11 mouse cellular contexts compared by ENCODE assay signal in genomic region chr2:164771123-164771522, GRCm38 (mm10). TPM values are rescaled to one million over a fixed set of nuclear protein-coding genes. Genes with fewer than 3 reads are reported as not detected.
DNase-seq lines count a peak whose midpoint lies in the region; ATAC-seq and TF ChIP-seq lines count a peak whose summit lies in the region.
"Had no signal": no experiment of that assay in that cellular context is flagged by ENCODE, and none has a peak within 500 bp of the region (broad histone marks: within the 10 kb centered on the region; RNA-seq: fewer than 3 reads in every experiment).

No protein-coding gene starts in this region.

- no peak overlapping the region for H3K9ac ChIP-seq in kidney, postnatal 0 days (ENCODE audit: low read depth, low read length)
- no peak overlapping the region for H3K9ac ChIP-seq in hindbrain, embryonic 16.5 days (ENCODE audit: low read depth, low read length)
- no peak overlapping the region for H3K9ac ChIP-seq in midbrain, embryonic 15.5 days

- H3K4me3 ChIP-seq in kidney, postnatal 0 days (replicated peaks; ENCODE audit: low read depth, low read length) = peak overlapping the region; percentile 81
- H3K4me3 ChIP-seq in embryonic facial prominence, embryonic 10.5 days = peak overlapping the region; percentile 96
- H3K4me3 ChIP-seq in hindbrain, embryonic 16.5 days (ENCODE audit: low read length) = peak overlapping the region; percentile 67
- H3K4me3 ChIP-seq in midbrain, embryonic 15.5 days = peak overlapping the region; percentile 79; the same call in 1 of the 2 replicates

- no peaks in the 10 kb centered on the region for H3K9me3 ChIP-seq in kidney, postnatal 0 days (replicated peaks; ENCODE audit: low read length)
- H3K9me3 ChIP-seq in embryonic facial prominence, embryonic 10.5 days = no peaks in the 10 kb centered on the region
- no peaks in the 10 kb centered on the region for H3K9me3 ChIP-seq in hindbrain, embryonic 16.5 days (ENCODE audit: control insufficient read depth, low read length)
- no peaks in the 10 kb centered on the region for H3K9me3 ChIP-seq in midbrain, embryonic 15.5 days

- TF ChIP-seq CTCF in kidney, postnatal 0 days (IDR thresholded peaks at IDR 0.05; ENCODE audit: low read depth) = no peak

- no peak for DNase-seq in kidney, postnatal 0 days (ENCODE audit: low spot score)
- DNase-seq in kidney, postnatal 14 days = no peak
- DNase-seq in embryonic facial prominence, embryonic 10.5 days (ENCODE audit: low spot score) = no peak
- DNase-seq in retina, postnatal 1 day = no peak
- DNase-seq in gastrocnemius, postnatal 10 days = no peak
- no peak for DNase-seq in spleen, postnatal 36 days (ENCODE audit: low spot score in 2 of 2)
- DNase-seq: cerebellum, postnatal 25 days; kidney, adult 18-20 months had no signal

- H3K4me1 ChIP-seq in kidney, postnatal 0 days (replicated peaks; ENCODE audit: insufficient read depth, low read length) = 0 out of 2 replicates have a peak, but pooled peaks cover 9% of the 10 kb centered on the region
- H3K4me1 ChIP-seq in embryonic facial prominence, embryonic 10.5 days = peaks cover 28% of the 10 kb centered on the region
- H3K4me1 ChIP-seq in hindbrain, embryonic 16.5 days (ENCODE audit: control insufficient read depth, insufficient read depth, low read depth, low read length) = peaks cover 6% of the 10 kb centered on the region
- H3K4me1 ChIP-seq in midbrain, embryonic 15.5 days = peaks cover 17% of the 10 kb centered on the region

- ATAC-seq in kidney, postnatal 0 days (replicated peaks; ENCODE audit: low FRiP score, low read depth) = no peak
- no peak for ATAC-seq in hindbrain, embryonic 16.5 days
- ATAC-seq in midbrain, embryonic 15.5 days (replicated peaks) = no peak
- ATAC-seq: Patski had no signal

- H3K27me3 ChIP-seq in kidney, postnatal 0 days (ENCODE audit: insufficient read depth, low read length) = no peaks in the 10 kb centered on the region
- no peaks in the 10 kb centered on the region for H3K27me3 ChIP-seq in embryonic facial prominence, embryonic 10.5 days (replicated peaks; ENCODE audit: low read depth, poor library complexity, severe bottlenecking)
- no peaks in the 10 kb centered on the region for H3K27me3 ChIP-seq in hindbrain, embryonic 16.5 days (replicated peaks; ENCODE audit: control insufficient read depth, insufficient read depth, low read length)
- no peaks in the 10 kb centered on the region for H3K27me3 ChIP-seq in midbrain, embryonic 15.5 days (replicated peaks)
- H3K27me3 ChIP-seq: Patski had no signal

- WGBS in kidney, postnatal 0 days = 59% methylated on average over 8 of the region's 8 CpGs
- WGBS in embryonic facial prominence, embryonic 10.5 days = 86% methylated on average over 8 of the region's 8 CpGs
- WGBS in hindbrain, embryonic 16.5 days = 78% methylated on average over 8 of the region's 8 CpGs
- 83% methylated on average over 8 of the region's 8 CpGs for WGBS in midbrain, embryonic 15.5 days

- H3K27ac ChIP-seq in kidney, postnatal 0 days = no peak overlapping the region
- H3K27ac ChIP-seq in embryonic facial prominence, embryonic 10.5 days (replicated peaks) = peak overlapping the region; percentile 97
- H3K27ac ChIP-seq in hindbrain, embryonic 16.5 days (ENCODE audit: low read depth, low read length) = no peak overlapping the region
- H3K27ac ChIP-seq in midbrain, embryonic 15.5 days = no peak overlapping the region

- H3K36me3 ChIP-seq in kidney, postnatal 0 days (ENCODE audit: insufficient read depth, low read length) = peaks cover 12% of the 10 kb centered on the region; the same call in 1 of the 2 replicates
- H3K36me3 ChIP-seq in embryonic facial prominence, embryonic 10.5 days (replicated peaks) = peaks cover 59% of the 10 kb centered on the region
- peaks cover 19% of the 10 kb centered on the region for H3K36me3 ChIP-seq in hindbrain, embryonic 16.5 days (ENCODE audit: control insufficient read depth, insufficient read depth, low read length)
- peaks cover 9% of the 10 kb centered on the region for H3K36me3 ChIP-seq in midbrain, embryonic 15.5 days (replicated peaks)

- peak overlapping the region; percentile 90 for H3K4me2 ChIP-seq in kidney, postnatal 0 days (ENCODE audit: low read length)
- H3K4me2 ChIP-seq in hindbrain, embryonic 16.5 days (ENCODE audit: low read length) = peak overlapping the region; percentile 98
- peak overlapping the region; percentile 99 for H3K4me2 ChIP-seq in midbrain, embryonic 15.5 days

RNA-seq across cellular contexts. Expression of gene Ube2c, which starts 1.4 kb away (rescaled TPM):
- polyA plus RNA-seq in kidney, postnatal 0 days (2015; fragmentation: Nextera tagmentation; extraction: Ambion mirVana) = 132 and 156 TPM in 2 replicates
- 571 and 605 TPM in 2 replicates for polyA plus RNA-seq in embryonic facial prominence, embryonic 10.5 days (2016; fragmentation: Nextera tagmentation; extraction: Ambion mirVana)
- 69.0 and 75.0 TPM in 2 replicates for polyA plus RNA-seq in hindbrain, embryonic 16.5 days (2015; fragmentation: Nextera tagmentation; extraction: Ambion mirVana)
- polyA plus RNA-seq in midbrain, embryonic 15.5 days (2015; fragmentation: Nextera tagmentation; extraction: Ambion mirVana) = 56.6 and 64.4 TPM in 2 replicates
- total RNA-seq in gastrocnemius, postnatal 10 days (2021) = 10 to 100 TPM; 14.2 to 16.9 TPM

RNA-seq across cellular contexts. Expression of gene Tnnc2, which starts 8.6 kb away (rescaled TPM):
- polyA plus RNA-seq in kidney, postnatal 0 days (2015; fragmentation: Nextera tagmentation; extraction: Ambion mirVana) = 0.45 and 1.0 TPM in 2 replicates
- polyA plus RNA-seq in embryonic facial prominence, embryonic 10.5 days (2016; fragmentation: Nextera tagmentation; extraction: Ambion mirVana) = not detected in 2 replicates
- polyA plus RNA-seq in hindbrain, embryonic 16.5 days (2015; fragmentation: Nextera tagmentation; extraction: Ambion mirVana) = 0.68 and 44.8 TPM in 2 replicates
- not detected in 2 replicates for polyA plus RNA-seq in midbrain, embryonic 15.5 days (2015; fragmentation: Nextera tagmentation; extraction: Ambion mirVana)
- total RNA-seq in gastrocnemius, postnatal 10 days (2021) = over 10,000 TPM; 13,775 to 14,965 TPM

RNA-seq across cellular contexts. Expression of gene Snx21, which starts 14.5 kb away (rescaled TPM):
- polyA plus RNA-seq in kidney, postnatal 0 days (2015; fragmentation: Nextera tagmentation; extraction: Ambion mirVana) = 19.9 and 21.7 TPM in 2 replicates
- 10.7 and 11.9 TPM in 2 replicates for polyA plus RNA-seq in embryonic facial prominence, embryonic 10.5 days (2016; fragmentation: Nextera tagmentation; extraction: Ambion mirVana)
- 45.3 and 47.5 TPM in 2 replicates for polyA plus RNA-seq in hindbrain, embryonic 16.5 days (2015; fragmentation: Nextera tagmentation; extraction: Ambion mirVana)
- polyA plus RNA-seq in midbrain, embryonic 15.5 days (2015; fragmentation: Nextera tagmentation; extraction: Ambion mirVana) = 34.8 and 40.6 TPM in 2 replicates
- 10 to 100 TPM; 18.1 to 20.5 TPM for total RNA-seq in gastrocnemius, postnatal 10 days (2021)

RNA-seq across cellular contexts. Expression of gene Dnttip1, which starts 25.3 kb away (rescaled TPM):
- polyA plus RNA-seq in kidney, postnatal 0 days (2015; fragmentation: Nextera tagmentation; extraction: Ambion mirVana) = 58.5 and 62.4 TPM in 2 replicates
- 85.1 and 88.8 TPM in 2 replicates for polyA plus RNA-seq in embryonic facial prominence, embryonic 10.5 days (2016; fragmentation: Nextera tagmentation; extraction: Ambion mirVana)
- polyA plus RNA-seq in hindbrain, embryonic 16.5 days (2015; fragmentation: Nextera tagmentation; extraction: Ambion mirVana) = 55.9 and 60.0 TPM in 2 replicates
- 52.7 and 55.4 TPM in 2 replicates for polyA plus RNA-seq in midbrain, embryonic 15.5 days (2015; fragmentation: Nextera tagmentation; extraction: Ambion mirVana)
- total RNA-seq in gastrocnemius, postnatal 10 days (2021) = 10 to 100 TPM; 27.4 to 31.9 TPM

RNA-seq across cellular contexts. Expression of gene Wfdc3, which starts 25.4 kb away (rescaled TPM):
- 0.64 and 1.1 TPM in 2 replicates for polyA plus RNA-seq in kidney, postnatal 0 days (2015; fragmentation: Nextera tagmentation; extraction: Ambion mirVana)
- 0.87 and 0.95 TPM in 2 replicates for polyA plus RNA-seq in embryonic facial prominence, embryonic 10.5 days (2016; fragmentation: Nextera tagmentation; extraction: Ambion mirVana)
- polyA plus RNA-seq in hindbrain, embryonic 16.5 days (2015; fragmentation: Nextera tagmentation; extraction: Ambion mirVana) = 1.6 and 1.7 TPM in 2 replicates
- 1.3 and 1.9 TPM in 2 replicates for polyA plus RNA-seq in midbrain, embryonic 15.5 days (2015; fragmentation: Nextera tagmentation; extraction: Ambion mirVana)
- not detected for total RNA-seq in gastrocnemius, postnatal 10 days (2021)
